Mouse (Mus musculus) neural tube, embryonic 14.5 days (tissue): ENCODE measurements around the gene Plekhh2. TPM values are rescaled to one million over a fixed set of nuclear protein-coding genes. Genes with fewer than 3 reads are reported as not detected.

Experiments
- ATAC-seq: fragments of 200-750 bp; cut with Nextera tagmentation; 2 replicates; pipeline ENCODE4 v1.8.0; 2017; ENCODE audit warnings: low read depth, mild to moderate bottlenecking, moderate TSS enrichment, moderate library complexity
- H3K27ac ChIP-seq: fragments of 300-500 bp; sonication (generic); 2 replicates; pipeline ENCODE4 v1.5.1; 2014; ENCODE audit warnings: low read depth, mild to moderate bottlenecking, control low read depth, low read length, moderate library complexity, mixed read lengths
- H3K27me3 ChIP-seq: fragments of 300-500 bp; sonication (generic); 2 replicates; pipeline ENCODE4 v1.6.1; 2014; ENCODE audit warnings: low read length; ENCODE audit not compliant: control insufficient read depth, insufficient read depth
- H3K36me3 ChIP-seq: fragments of 300-500 bp; sonication (generic); 2 replicates; pipeline ENCODE4 v1.6.1; 2014; ENCODE audit warnings: low read length, mixed read lengths; ENCODE audit not compliant: control insufficient read depth, insufficient read depth
- H3K4me1 ChIP-seq: fragments of 300-500 bp; sonication (generic); 2 replicates; pipeline ENCODE4 v1.6.1; 2014; ENCODE audit warnings: low read length; ENCODE audit not compliant: control insufficient read depth, insufficient read depth
- H3K4me2 ChIP-seq: fragments of 300-500 bp; sonication (generic); 2 replicates; pipeline ENCODE4 v1.6.1; 2014; ENCODE audit warnings: mild to moderate bottlenecking, low read depth, low read length, control low read depth
- H3K4me3 ChIP-seq: fragments of 300-500 bp; sonication (generic); 2 replicates; pipeline ENCODE4 v1.5.1; 2014; ENCODE audit warnings: low read depth, low read length, control low read depth, mixed read lengths
- H3K9ac ChIP-seq: fragments of 300-500 bp; sonication (generic); replicated peaks from 2 replicates; pipeline ENCODE4 v1.6.1; 2014; ENCODE audit warnings: low read depth, mild to moderate bottlenecking, control low read depth, low read length, mixed read lengths
- H3K9me3 ChIP-seq: fragments of 300-500 bp; sonication (generic); 2 replicates; pipeline ENCODE4 v1.6.1; 2016; ENCODE audit warnings: low read length; ENCODE audit not compliant: control insufficient read depth
- WGBS: fragments of 180-500 bp; shearing (Covaris S2); extraction: QIAGEN DNeasy Blood & Tissue Kit; methylation state at CpG from one replicate; pipeline ENCODE4 v1.1.7; 2014; 5-methylcytosine and 5-hydroxymethylcytosine counted together
- polyA plus RNA-seq: library from polyadenylated mRNA; unstranded; fragments of >200 nt; fragmentation: Nextera tagmentation; extraction: Ambion mirVana; gene quantifications from 2 replicates; pipeline ENCODE4 v1.2.1, GENCODE M21; 2014

The Plekhh2 gene
- polyA plus RNA-seq, 1 experiment from 2014 or later: 2.3 TPM

DNA sequence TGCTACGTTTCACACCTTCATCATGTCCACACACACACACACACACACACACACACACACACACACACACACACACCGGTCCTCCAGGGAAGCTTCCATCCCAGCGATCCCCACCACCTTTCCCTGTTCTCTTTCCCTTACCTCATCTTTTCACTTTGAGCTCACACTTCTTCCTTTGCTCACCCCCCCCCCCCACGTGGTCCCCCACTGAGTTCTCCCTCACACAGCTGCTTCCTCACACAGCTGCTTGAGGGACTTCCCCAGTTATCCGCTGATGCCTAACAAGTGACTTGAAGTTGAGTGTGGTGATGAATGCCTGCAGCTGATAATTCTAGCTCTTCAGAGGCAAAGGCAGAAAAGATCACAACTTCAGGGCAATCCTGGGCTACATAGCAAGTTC lies 95.9 kb downstream of the Plekhh2 start:
- no peak overlapping the region for H3K27ac ChIP-seq
- no peaks in the 10 kb centered on the region for H3K27me3 ChIP-seq
- no peak overlapping the region for H3K9ac ChIP-seq
- 65% methylated on average over 5 of the region's 5 CpGs for WGBS
- H3K4me2 ChIP-seq: no peak overlapping the region
- H3K36me3 ChIP-seq: no peaks in the 10 kb centered on the region
- H3K4me3 ChIP-seq: no peak overlapping the region
- ATAC-seq: no peak
- H3K4me1 ChIP-seq: no peaks in the 10 kb centered on the region
- no peaks in the 10 kb centered on the region for H3K9me3 ChIP-seq

DNA sequence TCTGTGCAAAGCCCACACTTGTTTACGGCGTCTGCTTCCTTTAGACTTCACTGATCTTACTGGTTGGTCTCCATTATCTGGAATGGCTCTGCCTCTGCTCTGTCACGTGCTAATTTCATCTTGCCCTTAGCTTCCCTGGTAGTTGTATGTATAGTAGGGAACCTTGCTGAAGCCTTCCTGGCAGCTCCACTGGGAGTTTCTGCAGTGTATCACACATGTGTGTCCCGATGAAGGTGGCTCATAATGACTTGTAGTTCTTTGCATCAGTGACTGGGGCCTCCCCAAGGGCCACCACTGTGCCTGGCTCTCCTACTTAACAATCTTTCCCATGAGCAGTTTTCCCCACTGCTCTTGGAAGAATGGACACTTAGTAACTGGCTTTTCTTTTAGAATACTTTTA lies 96.9 kb downstream of the Plekhh2 start:
- no peaks in the 10 kb centered on the region for H3K9me3 ChIP-seq
- H3K27me3 ChIP-seq: no peaks in the 10 kb centered on the region
- H3K9ac ChIP-seq: no peak overlapping the region
- no peak overlapping the region for H3K4me3 ChIP-seq
- no peak for ATAC-seq
- 84% methylated on average over 4 of the region's 4 CpGs for WGBS
- H3K36me3 ChIP-seq: no peaks in the 10 kb centered on the region
- H3K4me2 ChIP-seq: no peak overlapping the region
- no peak overlapping the region for H3K27ac ChIP-seq
- H3K4me1 ChIP-seq: no peaks in the 10 kb centered on the region

DNA sequence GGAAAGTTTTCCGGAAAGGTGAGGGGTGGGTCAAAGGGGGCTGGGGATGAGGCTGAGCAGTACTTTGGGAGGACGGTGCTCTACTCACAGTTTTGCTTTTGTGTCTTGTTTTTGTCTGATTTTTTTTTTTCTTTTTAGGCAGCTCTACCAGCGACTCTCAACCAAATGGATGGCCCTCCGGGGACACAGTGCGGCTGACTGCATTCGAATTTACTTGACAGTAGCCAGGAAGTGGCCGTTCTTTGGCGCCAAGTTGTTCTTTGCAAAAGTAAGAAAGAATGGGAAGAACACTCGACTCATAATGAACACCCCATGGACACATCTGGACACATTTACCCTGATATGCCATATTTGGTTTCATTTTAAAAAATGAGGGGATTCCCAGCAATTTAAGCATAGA lies 99.8 kb downstream of the Plekhh2 start:
- no peak overlapping the region for H3K4me2 ChIP-seq
- WGBS: 61% methylated on average over 9 of the region's 9 CpGs
- no peak overlapping the region for H3K9ac ChIP-seq
- no peak for ATAC-seq
- no peaks in the 10 kb centered on the region for H3K4me1 ChIP-seq
- no peak overlapping the region for H3K27ac ChIP-seq
- H3K9me3 ChIP-seq: no peaks in the 10 kb centered on the region
- H3K4me3 ChIP-seq: no peak overlapping the region
- H3K36me3 ChIP-seq: no peaks in the 10 kb centered on the region
- H3K27me3 ChIP-seq: no peaks in the 10 kb centered on the region

DNA sequence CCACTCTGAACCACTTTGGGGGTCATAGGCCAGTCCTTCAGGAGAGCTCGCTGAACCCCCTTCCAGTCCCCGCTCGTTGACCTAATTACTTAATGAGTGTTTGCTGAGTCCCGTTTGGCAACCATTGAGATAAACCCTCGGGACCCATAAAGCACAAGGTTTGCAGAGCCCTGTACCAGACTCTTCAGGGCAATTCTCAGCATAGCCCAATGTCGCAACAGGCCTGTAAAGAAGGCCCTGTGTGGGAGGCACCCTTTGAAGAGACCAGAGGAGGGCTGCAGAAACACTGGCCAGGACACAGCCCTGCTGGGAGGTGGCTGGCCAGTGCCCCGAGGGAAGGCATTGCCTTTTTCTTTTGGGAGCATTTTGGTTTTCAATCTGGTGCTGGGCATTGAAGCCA lies 100.3 kb downstream of the Plekhh2 start:
- no peaks in the 10 kb centered on the region for H3K27me3 ChIP-seq
- no peak overlapping the region for H3K4me3 ChIP-seq
- no peaks in the 10 kb centered on the region for H3K4me1 ChIP-seq
- no peaks in the 10 kb centered on the region for H3K9me3 ChIP-seq
- H3K27ac ChIP-seq: no peak overlapping the region
- H3K9ac ChIP-seq: no peak overlapping the region
- H3K4me2 ChIP-seq: no peak overlapping the region
- ATAC-seq: no peak
- WGBS: 41% methylated on average over 7 of the region's 7 CpGs
- no peaks in the 10 kb centered on the region for H3K36me3 ChIP-seq

DNA sequence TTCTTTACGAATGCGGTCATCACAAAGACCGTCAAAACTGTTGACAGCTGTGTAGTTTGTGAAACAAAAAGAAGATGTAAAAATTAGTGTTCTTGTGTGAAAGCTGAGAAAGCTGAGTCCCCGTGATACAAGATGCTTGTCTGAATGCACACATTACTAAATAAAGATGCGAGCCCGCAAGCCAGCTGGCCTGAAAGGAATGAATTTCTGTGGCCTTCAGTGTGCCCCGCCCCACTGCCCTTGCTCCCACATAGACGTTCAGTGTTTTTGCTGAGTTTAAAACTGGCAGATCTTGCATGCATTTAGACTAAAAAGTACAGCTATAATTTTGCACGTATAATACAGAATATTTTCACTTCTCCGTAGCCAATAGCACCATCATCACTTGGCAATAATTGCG lies 104.1 kb downstream of the Plekhh2 start:
- H3K36me3 ChIP-seq: no peaks in the 10 kb centered on the region
- H3K27me3 ChIP-seq: no peaks in the 10 kb centered on the region
- H3K9me3 ChIP-seq: no peaks in the 10 kb centered on the region
- no peaks in the 10 kb centered on the region for H3K4me1 ChIP-seq
- H3K4me2 ChIP-seq: no peak overlapping the region
- no peak for ATAC-seq
- no peak overlapping the region for H3K27ac ChIP-seq
- no peak overlapping the region for H3K9ac ChIP-seq
- WGBS: 89% methylated on average over 11 of the region's 11 CpGs
- H3K4me3 ChIP-seq: no peak overlapping the region

DNA sequence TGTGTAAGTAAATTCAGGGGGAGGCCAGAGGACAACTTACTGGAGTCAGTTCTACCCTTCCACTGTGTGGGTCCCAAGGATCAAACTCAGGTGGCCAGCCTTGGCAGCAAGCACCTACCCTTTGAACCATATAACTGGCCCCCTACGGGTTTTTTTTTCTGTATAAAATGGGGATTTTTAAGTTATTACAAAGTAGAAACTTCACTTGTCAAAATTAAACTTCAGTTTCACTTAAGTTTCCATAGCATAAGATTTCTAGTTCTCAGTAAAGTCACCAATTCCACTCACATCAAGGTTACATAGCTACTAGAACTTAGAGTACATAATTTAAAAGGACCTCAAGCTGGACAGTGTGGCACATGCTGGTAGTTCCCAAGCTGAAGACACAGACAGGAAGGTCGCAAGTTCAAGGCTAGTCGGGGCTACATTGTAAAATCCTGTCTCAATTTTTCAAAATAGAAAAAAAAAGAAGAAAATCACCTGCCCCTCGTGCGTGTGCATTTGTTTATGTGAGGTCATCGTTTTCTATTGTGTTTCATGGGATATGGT lies 104.9 kb downstream of the Plekhh2 start:
- 85% methylated on average over 6 of the region's 6 CpGs for WGBS
- no peak overlapping the region for H3K9ac ChIP-seq
- no peaks in the 10 kb centered on the region for H3K4me1 ChIP-seq
- ATAC-seq: no peak
- no peak overlapping the region for H3K27ac ChIP-seq
- no peak overlapping the region for H3K4me2 ChIP-seq
- no peaks in the 10 kb centered on the region for H3K9me3 ChIP-seq
- no peak overlapping the region for H3K4me3 ChIP-seq
- no peaks in the 10 kb centered on the region for H3K27me3 ChIP-seq
- no peaks in the 10 kb centered on the region for H3K36me3 ChIP-seq

DNA sequence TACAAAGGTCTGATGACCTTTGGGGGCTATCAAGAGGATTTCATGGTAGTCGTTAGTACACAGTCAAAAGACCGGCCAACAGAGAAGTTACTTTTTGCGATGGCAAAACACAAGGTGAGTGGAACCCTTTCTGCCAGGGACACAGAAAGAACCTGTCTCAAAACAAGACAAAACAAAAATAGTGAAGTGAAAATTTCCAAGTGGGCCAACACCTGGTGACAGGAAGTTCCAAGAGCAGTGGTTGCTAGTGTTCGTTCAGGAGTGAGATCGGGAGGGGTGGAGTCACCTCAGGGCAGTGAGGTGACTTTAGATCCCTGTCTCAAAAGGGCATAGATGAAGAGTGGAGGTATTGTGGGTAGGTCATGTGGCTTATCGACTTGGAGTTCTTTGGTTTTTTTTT lies 106.3 kb downstream of the Plekhh2 start:
- Histone ChIP-seq H3K4me3 (no peak overlapping the region), H3K9me3 (no peaks in the 10 kb centered on the region), H3K27ac (no peak overlapping the region), H3K36me3 (no peaks in the 10 kb centered on the region), H3K9ac (no peak overlapping the region), H3K27me3 (no peaks in the 10 kb centered on the region), H3K4me1 (no peaks in the 10 kb centered on the region), H3K4me2 (no peak overlapping the region)
- WGBS: 92% methylated on average over 6 of the region's 6 CpGs
- ATAC-seq: no peak

DNA sequence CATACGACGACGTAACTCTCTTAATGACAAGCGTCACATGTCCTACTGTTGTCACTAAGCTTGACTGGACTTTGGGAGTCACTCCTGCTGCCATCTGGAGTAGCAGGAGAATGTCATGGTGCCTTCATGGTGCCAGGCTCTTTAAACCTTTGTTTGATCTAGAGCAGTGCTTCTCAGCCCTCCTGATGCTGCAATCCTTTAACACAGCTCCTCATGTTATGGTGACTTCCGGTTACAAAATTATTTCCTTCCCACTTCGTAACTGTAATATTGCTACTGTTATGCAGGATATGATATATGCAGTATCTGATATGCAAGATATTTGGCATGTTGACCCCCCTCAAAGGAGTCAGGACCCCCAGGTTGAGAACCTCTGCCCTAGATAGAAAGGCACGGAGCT lies 107.4 kb downstream of the Plekhh2 start:
- Histone ChIP-seq H3K9me3 (no peaks in the 10 kb centered on the region), H3K27me3 (no peaks in the 10 kb centered on the region), H3K4me2 (no peak overlapping the region), H3K4me3 (no peak overlapping the region), H3K9ac (no peak overlapping the region), H3K36me3 (no peaks in the 10 kb centered on the region), H3K27ac (no peak overlapping the region), H3K4me1 (no peaks in the 10 kb centered on the region)
- WGBS: 89% methylated on average over 7 of the region's 7 CpGs
- no peak for ATAC-seq

DNA sequence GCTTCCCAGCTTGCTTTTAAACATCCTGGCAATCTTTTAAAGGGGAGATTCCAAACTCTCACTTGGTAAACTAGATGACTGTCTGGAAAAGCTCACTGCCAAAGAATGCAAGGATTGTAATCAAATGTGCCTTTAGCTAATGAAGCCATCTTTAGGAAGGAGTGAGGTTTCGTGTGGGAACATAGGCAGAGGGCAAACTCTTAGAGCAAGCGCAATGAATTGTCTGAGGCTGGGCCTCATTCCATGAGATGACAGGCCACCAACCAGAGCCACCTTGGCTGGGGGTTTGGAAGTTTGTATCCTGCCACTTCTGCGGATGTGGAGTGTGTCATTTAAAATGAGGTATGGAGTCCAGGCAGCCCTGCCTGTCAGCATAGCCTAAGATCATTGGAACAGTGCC lies 108.4 kb downstream of the Plekhh2 start:
- Histone ChIP-seq H3K4me1 (no peaks in the 10 kb centered on the region), H3K9ac (no peak overlapping the region), H3K9me3 (no peaks in the 10 kb centered on the region), H3K27me3 (no peaks in the 10 kb centered on the region), H3K4me2 (no peak overlapping the region), H3K4me3 (no peak overlapping the region), H3K27ac (no peak overlapping the region), H3K36me3 (no peaks in the 10 kb centered on the region)
- 93% methylated on average over 3 of the region's 3 CpGs for WGBS
- no peak for ATAC-seq

DNA sequence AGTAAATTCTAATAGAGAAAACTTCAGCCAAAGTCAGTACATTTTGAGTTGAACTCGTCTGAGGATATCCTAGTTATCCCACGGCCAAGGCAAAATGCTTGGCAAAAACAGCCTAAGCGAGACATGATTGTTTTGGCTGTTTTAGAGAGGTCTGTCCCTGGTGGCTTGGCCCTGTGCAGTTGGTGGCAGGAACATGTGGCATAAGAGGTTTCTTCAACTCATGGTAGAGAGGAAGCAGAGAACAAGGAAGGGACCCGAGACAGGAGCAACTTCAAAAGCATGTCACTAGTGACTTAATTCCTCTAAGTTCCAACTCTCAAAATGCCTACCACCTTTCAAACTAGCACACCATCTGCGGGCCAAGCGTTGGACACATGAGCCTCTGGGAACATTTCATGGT lies 108.9 kb downstream of the Plekhh2 start:
- H3K4me3 ChIP-seq: no peak overlapping the region
- H3K27ac ChIP-seq: no peak overlapping the region
- H3K4me2 ChIP-seq: no peak overlapping the region
- no peaks in the 10 kb centered on the region for H3K27me3 ChIP-seq
- no peak overlapping the region for H3K9ac ChIP-seq
- H3K9me3 ChIP-seq: no peaks in the 10 kb centered on the region
- ATAC-seq: no peak
- WGBS: 94% methylated on average over 6 of the region's 6 CpGs
- H3K36me3 ChIP-seq: no peaks in the 10 kb centered on the region
- no peaks in the 10 kb centered on the region for H3K4me1 ChIP-seq
